20 mouse cellular contexts compared by ENCODE assay signal in the genomic region with DNA sequence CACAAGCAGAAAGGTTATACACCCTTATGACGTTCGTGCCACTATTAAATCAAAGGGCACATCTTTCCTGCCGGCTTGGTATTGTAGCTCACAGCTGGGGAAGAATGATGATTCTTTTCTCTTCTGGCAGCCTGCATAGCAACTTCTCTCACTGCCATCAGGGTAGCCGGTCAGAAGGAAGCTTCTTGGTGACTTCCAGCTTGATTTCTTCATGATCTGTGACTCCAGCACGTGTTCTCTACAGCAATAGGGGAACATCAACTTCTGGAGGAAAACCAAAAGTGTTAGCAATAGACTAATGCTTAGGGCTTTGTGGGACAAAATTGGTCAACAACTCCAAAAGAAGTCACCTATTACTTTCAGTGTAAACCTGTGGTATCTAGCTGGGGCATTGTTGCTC.
A peak's percentile ranks its signal among the peaks of the same experiment; 100 is the strongest.
DNase-seq lines count a peak whose midpoint lies in the region; ATAC-seq and TF ChIP-seq lines count a peak whose summit lies in the region.
"Had no signal": no experiment of that assay in that cellular context is flagged by ENCODE, and none has a peak within 500 bp of the region (broad histone marks: within the 10 kb centered on the region; RNA-seq: fewer than 3 reads in every experiment).

No protein-coding gene starts in this region.

- H3K27me3 ChIP-seq in midbrain, embryonic 16.5 days (ENCODE audit: control insufficient read depth, insufficient read depth, low read depth, low read length), result no peaks in the 10 kb centered on the region
- H3K27me3 ChIP-seq: embryonic facial prominence, embryonic 13.5 days; forebrain, embryonic 13.5 days; hindbrain, embryonic 15.5 days had no signal

- TF ChIP-seq POLR2A in bone marrow macrophage, adult 2 months (IDR thresholded peaks at IDR 0.05; ENCODE audit: borderline replicate concordance, low read depth, low read length), result no peak

- no peaks in the 10 kb centered on the region for H3K9me3 ChIP-seq in midbrain, embryonic 16.5 days (replicated peaks; ENCODE audit: control insufficient read depth, low read length, poor library complexity, severe bottlenecking)
- H3K9me3 ChIP-seq: embryonic facial prominence, embryonic 13.5 days; forebrain, embryonic 13.5 days; heart, embryonic 10.5 days; hindbrain, embryonic 15.5 days had no signal

- no peaks in the 10 kb centered on the region for H3K36me3 ChIP-seq in midbrain, embryonic 16.5 days (ENCODE audit: control insufficient read depth, insufficient read depth, low read length)
- H3K36me3 ChIP-seq: embryonic facial prominence, embryonic 13.5 days; heart, embryonic 10.5 days; hindbrain, embryonic 15.5 days had no signal

- H3K4me3 ChIP-seq in bone marrow macrophage, adult 2 months (ENCODE audit: insufficient read depth, low read length), result peak overlapping the region; percentile 6; the same call in 1 of the 2 replicates
- H3K4me3 ChIP-seq in midbrain, embryonic 16.5 days (ENCODE audit: low read depth, low read length), result no peak overlapping the region
- H3K4me3 ChIP-seq: embryonic facial prominence, embryonic 13.5 days; forebrain, embryonic 13.5 days; heart, embryonic 10.5 days; hindbrain, embryonic 15.5 days had no signal

- H3K4me2 ChIP-seq in midbrain, embryonic 16.5 days (ENCODE audit: low read length), result no peak overlapping the region
- H3K4me2 ChIP-seq: embryonic facial prominence, embryonic 13.5 days; forebrain, embryonic 13.5 days; hindbrain, embryonic 15.5 days had no signal

- 0 out of 2 replicates have a peak, but pooled peaks have one; percentile 27 for ATAC-seq in megakaryocyte, adult 5-6 weeks (ENCODE audit: poor library complexity, severe bottlenecking)
- no peak for ATAC-seq in midbrain, embryonic 16.5 days
- ATAC-seq: forebrain, embryonic 13.5 days; forebrain, postnatal 0 days; intestine, embryonic 16.5 days had no signal

- no peak overlapping the region for H3K27ac ChIP-seq in bone marrow macrophage, adult 2 months (ENCODE audit: insufficient read depth, low read depth, low read length)
- no peak overlapping the region for H3K27ac ChIP-seq in midbrain, embryonic 16.5 days (ENCODE audit: low read length)
- H3K27ac ChIP-seq: embryonic facial prominence, embryonic 13.5 days; forebrain, embryonic 13.5 days; heart, embryonic 10.5 days; hindbrain, embryonic 15.5 days had no signal

- peak; percentile 37 for DNase-seq in 3134 (ENCODE audit: extremely low read depth, insufficient read length, low spot score)
- peak; percentile 20 for DNase-seq in 3T3-L1 (ENCODE audit: low read depth, low spot score)
- no peak for DNase-seq in urinary bladder, adult 18-20 months (ENCODE audit: low spot score in 2 of 2)
- no peak for DNase-seq in retina, embryonic 14.5 days (ENCODE audit: low spot score)
- DNase-seq in adrenal gland, postnatal 4 days (ENCODE audit: low spot score in 2 of 2), result no peak
- DNase-seq: adrenal gland, adult 8-10 months; adrenal gland, postnatal 36 days; cerebellum, adult 18-20 months; cerebellum, adult 9-11 months; forebrain, postnatal 0 days; gastrocnemius, postnatal 14 days; heart, postnatal 10 days had no signal

- 48% methylated on average over 5 of the region's 5 CpGs for WGBS in midbrain, embryonic 16.5 days

- TF ChIP-seq CTCF in bone marrow macrophage, adult 2 months (IDR thresholded peaks at IDR 0.05; ENCODE audit: low read depth, low read length), result no peak

- H3K9ac ChIP-seq in midbrain, embryonic 16.5 days (ENCODE audit: low read depth, low read length), result no peak overlapping the region
- H3K9ac ChIP-seq: embryonic facial prominence, embryonic 13.5 days; forebrain, embryonic 13.5 days; forebrain, postnatal 0 days; hindbrain, embryonic 15.5 days had no signal

- no peaks in the 10 kb centered on the region for H3K4me1 ChIP-seq in bone marrow macrophage, adult 2 months (ENCODE audit: control insufficient read depth, insufficient read depth, low read length)
- no peaks in the 10 kb centered on the region for H3K4me1 ChIP-seq in midbrain, embryonic 16.5 days (ENCODE audit: control insufficient read depth, insufficient read depth, low read length)
- H3K4me1 ChIP-seq: embryonic facial prominence, embryonic 13.5 days; forebrain, embryonic 13.5 days; heart, embryonic 10.5 days; hindbrain, embryonic 15.5 days had no signal

Comparison
In these comparisons a context has a peak if more than half of its experiments do, and no peak if none do; other contexts are left out.
1. DNase-seq: peak in 3134 (single experiment) and 3T3-L1 (single experiment); none in urinary bladder, adult 18-20 months (0 of 2), retina, embryonic 14.5 days (single experiment) and adrenal gland, postnatal 4 days (0 of 2).